Mouse (Mus musculus): ENCODE measurements at regions not wholly inside any gene's neighbourhood (a gene's known extent, or its start where the extent isn't known, plus 50 kb on each side); places are given as distances from the start of the nearest gene placed in this dataset.

DNA sequence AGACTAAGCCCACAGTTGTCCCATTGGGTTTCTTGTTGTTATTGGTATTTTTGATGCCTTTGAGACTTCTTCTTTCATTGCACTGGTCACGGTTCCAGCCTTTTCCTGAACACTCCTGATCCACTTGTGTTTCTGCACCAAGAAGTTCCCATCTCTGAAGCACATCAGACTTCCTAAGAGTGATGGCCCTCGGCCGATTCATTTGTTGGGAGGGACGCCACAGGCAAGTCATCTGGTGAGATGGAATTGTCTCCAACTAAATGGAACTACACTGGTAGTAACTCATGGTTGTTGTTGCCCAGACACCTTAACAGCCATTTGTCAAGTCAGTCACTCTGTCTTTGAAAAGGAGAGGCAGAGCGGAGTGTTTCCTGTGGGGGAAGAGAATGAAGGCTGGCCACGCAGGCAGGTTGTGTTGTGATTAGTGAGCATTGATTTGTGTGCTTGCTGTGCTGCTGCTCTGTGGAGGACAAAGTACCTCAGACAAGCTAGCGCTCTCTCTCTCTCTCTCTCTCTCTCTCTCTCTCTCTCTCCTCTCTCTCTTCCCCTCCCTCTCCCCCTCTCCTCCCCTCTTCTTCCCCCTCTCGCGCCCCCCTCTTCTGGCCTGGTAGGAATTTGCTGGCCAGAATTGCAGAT, 884.7 kb upstream of the Car8 start:
- H3K27ac ChIP-seq (ENCODE audit: low read length), result no peak overlapping the region
- no peaks in the 10 kb centered on the region for H3K9me3 ChIP-seq (replicated peaks; ENCODE audit: control insufficient read depth, low read length)
- H3K27me3 ChIP-seq (ENCODE audit: control insufficient read depth, insufficient read depth, low read length), result no peaks in the 10 kb centered on the region
- ATAC-seq (ENCODE audit: insufficient read depth, low FRiP score), result no peak
- H3K36me3 ChIP-seq (ENCODE audit: control insufficient read depth, insufficient read depth, low read length), result no peaks in the 10 kb centered on the region
- H3K4me1 ChIP-seq (ENCODE audit: control insufficient read depth, insufficient read depth, low read length), result no peaks in the 10 kb centered on the region
- H3K4me2 ChIP-seq (ENCODE audit: low read depth, low read length), result no peak overlapping the region
- H3K9ac ChIP-seq (ENCODE audit: low read length), result no peak overlapping the region
- H3K4me3 ChIP-seq (replicated peaks; ENCODE audit: low read length), result no peak overlapping the region
- WGBS, result 66% methylated on average over 9 of the region's 9 CpGs

DNA sequence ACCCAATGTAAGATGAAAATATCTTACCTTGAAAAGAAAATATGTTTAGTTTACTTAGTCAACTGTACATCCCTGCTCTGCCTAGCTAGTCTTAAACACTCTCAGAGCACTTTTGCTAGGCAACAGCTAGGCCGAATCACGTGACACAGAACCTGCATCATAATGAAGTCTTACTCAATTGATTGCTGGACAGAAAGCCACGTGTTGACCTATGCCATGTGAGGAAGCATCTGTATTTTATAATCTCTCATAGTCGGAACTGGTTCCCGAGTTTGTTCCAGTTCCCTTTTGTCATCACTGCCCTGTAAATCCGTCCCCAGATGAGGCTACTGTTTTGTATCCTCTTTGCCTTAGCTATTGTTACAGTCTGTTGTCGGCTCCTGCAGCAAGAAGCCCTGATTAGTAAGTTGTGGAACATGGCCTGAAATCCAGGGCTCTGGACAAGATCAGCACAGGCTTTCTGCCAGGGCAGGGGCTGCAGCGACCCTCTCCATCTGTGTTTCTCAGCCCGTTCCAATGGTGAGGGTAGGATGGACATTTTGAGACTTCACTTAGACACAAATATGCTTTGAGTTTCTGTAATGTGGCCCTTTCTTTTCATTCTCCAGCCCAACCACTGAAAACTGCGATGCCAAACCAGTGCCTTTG, 883.9 kb upstream of the Car8 start:
- WGBS, result 73% methylated on average over 10 of the region's 10 CpGs
- H3K27ac ChIP-seq (ENCODE audit: low read length), result no peak overlapping the region
- H3K9ac ChIP-seq (ENCODE audit: low read length), result no peak overlapping the region
- H3K4me3 ChIP-seq (replicated peaks; ENCODE audit: low read length), result no peak overlapping the region
- no peaks in the 10 kb centered on the region for H3K27me3 ChIP-seq (ENCODE audit: control insufficient read depth, insufficient read depth, low read length)
- no peak overlapping the region for H3K4me2 ChIP-seq (ENCODE audit: low read depth, low read length)
- H3K9me3 ChIP-seq (replicated peaks; ENCODE audit: control insufficient read depth, low read length), result no peaks in the 10 kb centered on the region
- no peaks in the 10 kb centered on the region for H3K4me1 ChIP-seq (ENCODE audit: control insufficient read depth, insufficient read depth, low read length)
- no peaks in the 10 kb centered on the region for H3K36me3 ChIP-seq (ENCODE audit: control insufficient read depth, insufficient read depth, low read length)
- no peak for ATAC-seq (ENCODE audit: insufficient read depth, low FRiP score)

DNA sequence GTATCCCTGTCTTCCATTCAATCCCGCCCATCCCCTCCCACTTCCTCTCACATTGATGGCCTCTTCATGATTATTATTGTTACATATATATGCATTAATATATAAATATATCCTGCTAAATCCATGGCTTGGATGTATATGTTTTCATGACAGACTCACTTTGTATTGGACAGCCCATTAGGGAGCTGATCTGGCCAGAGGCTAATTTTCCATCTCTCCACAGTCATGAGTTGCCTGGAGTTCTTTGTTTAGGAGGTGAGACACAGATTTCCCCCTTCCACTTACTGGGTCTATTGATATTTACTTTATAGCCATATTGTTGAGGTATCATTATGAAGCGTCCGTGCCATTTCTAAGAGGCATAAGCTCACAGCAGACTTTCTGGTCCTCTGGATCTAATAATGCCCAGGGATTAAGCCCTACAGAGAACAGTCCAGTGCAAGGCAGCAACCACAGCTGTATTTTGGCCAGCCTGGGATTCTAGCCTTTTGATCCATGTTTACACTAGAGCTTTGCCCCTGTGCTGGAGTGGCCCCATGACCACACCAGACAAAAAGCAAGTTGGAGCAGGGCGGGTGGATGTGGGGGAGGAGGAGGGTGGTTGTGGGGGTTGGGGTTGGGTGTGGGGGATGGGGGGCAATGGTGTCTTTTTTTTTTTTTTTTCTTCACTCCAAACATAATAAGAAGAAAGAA, 878.3 kb upstream of the Car8 start:
- 44% methylated on average over 4 of the region's 4 CpGs for WGBS
- ATAC-seq (ENCODE audit: insufficient read depth, low FRiP score), result peak; percentile 40; the same call in 1 of the 2 replicates

GRCm38 (mm10) chr4:9115874-9116273, 877.0 kb upstream of the Car8 start:
- Histone ChIP-seq H3K4me2 (ENCODE audit: low read depth, low read length) (no peak overlapping the region), H3K36me3 (ENCODE audit: control insufficient read depth, insufficient read depth, low read length) (no peaks in the 10 kb centered on the region), H3K4me1 (ENCODE audit: control insufficient read depth, insufficient read depth, low read length) (no peaks in the 10 kb centered on the region), H3K9ac (ENCODE audit: low read length) (no peak overlapping the region), H3K9me3 (replicated peaks; ENCODE audit: control insufficient read depth, low read length) (no peaks in the 10 kb centered on the region), H3K27ac (ENCODE audit: low read length) (no peak overlapping the region), H3K4me3 (replicated peaks; ENCODE audit: low read length) (no peak overlapping the region), H3K27me3 (ENCODE audit: control insufficient read depth, insufficient read depth, low read length) (no peaks in the 10 kb centered on the region)
- 28% methylated on average over 7 of the region's 7 CpGs for WGBS
- ATAC-seq (ENCODE audit: insufficient read depth, low FRiP score), result no peak

More for the DNA sequence above, 878.3 kb upstream of the Car8 start:
- Histone ChIP-seq H3K4me1 (ENCODE audit: control insufficient read depth, insufficient read depth, low read length) (no peaks in the 10 kb centered on the region), H3K9ac (ENCODE audit: low read length) (no peak overlapping the region), H3K4me2 (ENCODE audit: low read depth, low read length) (no peak overlapping the region), H3K9me3 (replicated peaks; ENCODE audit: control insufficient read depth, low read length) (no peaks in the 10 kb centered on the region), H3K27ac (ENCODE audit: low read length) (no peak overlapping the region; the same call in 1 of the 2 replicates), H3K4me3 (replicated peaks; ENCODE audit: low read length) (no peak overlapping the region), H3K36me3 (ENCODE audit: control insufficient read depth, insufficient read depth, low read length) (no peaks in the 10 kb centered on the region), H3K27me3 (ENCODE audit: control insufficient read depth, insufficient read depth, low read length) (no peaks in the 10 kb centered on the region)

GRCm38 (mm10) chr4:9113982-9114381, 875.1 kb upstream of the Car8 start:
- no peak for ATAC-seq (ENCODE audit: insufficient read depth, low FRiP score)
- 84% methylated on average over 5 of the region's 5 CpGs for WGBS
- H3K4me2 ChIP-seq (ENCODE audit: low read depth, low read length), result no peak overlapping the region

DNA sequence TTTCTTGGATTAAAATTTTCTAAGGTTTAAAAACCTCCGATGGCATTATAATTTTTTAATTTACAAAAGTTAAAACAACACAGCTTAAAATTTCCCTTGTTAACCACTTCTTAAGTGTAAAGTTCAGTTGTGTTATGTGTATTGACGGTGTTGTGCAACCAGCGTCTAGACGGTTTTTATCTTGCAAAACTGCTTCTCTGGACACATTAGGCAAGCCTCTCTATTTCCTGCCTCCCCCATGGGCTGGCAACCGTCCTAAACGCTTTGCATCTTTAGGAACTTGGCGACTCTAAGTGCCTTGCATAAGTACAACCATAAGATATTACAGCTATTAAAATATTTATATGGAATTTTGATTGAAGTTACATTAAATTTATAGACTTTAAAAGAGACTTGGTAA, 871.5 kb upstream of the Car8 start:
- no peak overlapping the region for H3K4me2 ChIP-seq (ENCODE audit: low read depth, low read length)
- no peak overlapping the region for H3K27ac ChIP-seq (ENCODE audit: low read length)
- H3K4me1 ChIP-seq (ENCODE audit: control insufficient read depth, insufficient read depth, low read length), result 0 out of 2 replicates have a peak, but pooled peaks cover 4% of the 10 kb centered on the region
- no peaks in the 10 kb centered on the region for H3K36me3 ChIP-seq (ENCODE audit: control insufficient read depth, insufficient read depth, low read length)
- H3K27me3 ChIP-seq (ENCODE audit: control insufficient read depth, insufficient read depth, low read length), result no peaks in the 10 kb centered on the region
- no peak overlapping the region for H3K4me3 ChIP-seq (replicated peaks; ENCODE audit: low read length)
- H3K9ac ChIP-seq (ENCODE audit: low read length), result no peak overlapping the region
- no peaks in the 10 kb centered on the region for H3K9me3 ChIP-seq (replicated peaks; ENCODE audit: control insufficient read depth, low read length)
- 63% methylated on average over 7 of the region's 7 CpGs for WGBS
- ATAC-seq (ENCODE audit: insufficient read depth, low FRiP score), result no peak

More at GRCm38 (mm10) chr4:9113982-9114381, 875.1 kb upstream of the Car8 start:
- no peaks in the 10 kb centered on the region for H3K36me3 ChIP-seq (ENCODE audit: control insufficient read depth, insufficient read depth, low read length)
- H3K27me3 ChIP-seq (ENCODE audit: control insufficient read depth, insufficient read depth, low read length), result no peaks in the 10 kb centered on the region
- no peaks in the 10 kb centered on the region for H3K4me1 ChIP-seq (ENCODE audit: control insufficient read depth, insufficient read depth, low read length)
- no peak overlapping the region for H3K27ac ChIP-seq (ENCODE audit: low read length)
- no peaks in the 10 kb centered on the region for H3K9me3 ChIP-seq (replicated peaks; ENCODE audit: control insufficient read depth, low read length)
- no peak overlapping the region for H3K9ac ChIP-seq (ENCODE audit: low read length)
- H3K4me3 ChIP-seq (replicated peaks; ENCODE audit: low read length), result no peak overlapping the region

DNA sequence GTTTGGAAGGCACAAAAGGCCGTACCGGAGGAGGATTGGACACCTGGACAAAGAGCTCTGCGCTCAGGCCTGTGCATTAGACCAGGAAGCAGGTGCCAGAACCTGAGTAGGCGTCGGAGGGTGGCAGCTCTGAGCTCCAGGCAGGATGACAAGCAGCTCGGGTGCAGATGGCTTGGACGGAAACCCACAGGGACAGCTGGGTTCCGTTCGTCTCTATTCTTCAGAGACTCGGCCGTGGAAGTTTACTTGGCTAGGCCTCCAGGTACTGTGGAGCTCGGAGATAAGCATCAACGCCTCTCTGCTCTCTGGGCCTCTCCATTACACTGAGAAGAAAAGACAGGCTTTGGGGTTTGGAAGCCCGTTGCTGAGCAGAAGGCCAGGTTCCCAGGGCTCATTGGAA, 868.5 kb upstream of the Car8 start:
- H3K9me3 ChIP-seq (replicated peaks; ENCODE audit: control insufficient read depth, low read length), result no peaks in the 10 kb centered on the region
- no peaks in the 10 kb centered on the region for H3K36me3 ChIP-seq (ENCODE audit: control insufficient read depth, insufficient read depth, low read length)
- H3K4me1 ChIP-seq (ENCODE audit: control insufficient read depth, insufficient read depth, low read length), result 0 out of 2 replicates have a peak, but pooled peaks cover 4% of the 10 kb centered on the region
- no peak overlapping the region for H3K27ac ChIP-seq (ENCODE audit: low read length)
- WGBS, result 52% methylated on average over 14 of the region's 14 CpGs
- no peak overlapping the region for H3K4me2 ChIP-seq (ENCODE audit: low read depth, low read length)
- H3K4me3 ChIP-seq (replicated peaks; ENCODE audit: low read length), result no peak overlapping the region
- no peak overlapping the region for H3K9ac ChIP-seq (ENCODE audit: low read length)
- ATAC-seq (ENCODE audit: insufficient read depth, low FRiP score), result peak; percentile 53; the same call in 1 of the 2 replicates
- H3K27me3 ChIP-seq (ENCODE audit: control insufficient read depth, insufficient read depth, low read length), result no peaks in the 10 kb centered on the region

DNA sequence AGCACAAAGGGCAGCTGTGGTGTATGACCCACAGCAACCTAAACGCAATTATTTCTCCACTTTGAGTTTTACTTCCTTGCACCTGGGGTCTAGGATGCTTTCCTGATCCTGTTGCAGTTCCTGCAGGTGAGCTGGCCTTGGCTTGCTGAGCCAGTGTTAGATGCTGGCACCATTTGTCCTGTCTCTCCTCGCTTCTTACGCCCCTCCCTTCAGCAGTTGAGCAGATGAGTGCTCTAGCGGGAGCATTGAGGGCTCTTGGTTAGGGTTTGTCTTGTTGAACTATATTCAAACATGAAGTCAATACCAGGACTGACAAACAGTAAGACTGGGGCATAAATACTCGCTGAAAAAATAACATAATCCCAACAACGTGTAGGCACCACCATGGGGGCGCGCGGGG, 867.9 kb upstream of the Car8 start:
- Histone ChIP-seq H3K4me1 (ENCODE audit: control insufficient read depth, insufficient read depth, low read length) (0 out of 2 replicates have a peak, but pooled peaks cover 4% of the 10 kb centered on the region), H3K9me3 (replicated peaks; ENCODE audit: control insufficient read depth, low read length) (no peaks in the 10 kb centered on the region), H3K4me3 (replicated peaks; ENCODE audit: low read length) (no peak overlapping the region), H3K27me3 (ENCODE audit: control insufficient read depth, insufficient read depth, low read length) (no peaks in the 10 kb centered on the region), H3K9ac (ENCODE audit: low read length) (no peak overlapping the region), H3K27ac (ENCODE audit: low read length) (no peak overlapping the region), H3K4me2 (ENCODE audit: low read depth, low read length) (no peak overlapping the region), H3K36me3 (ENCODE audit: control insufficient read depth, insufficient read depth, low read length) (no peaks in the 10 kb centered on the region)
- 71% methylated on average over 9 of the region's 9 CpGs for WGBS
- ATAC-seq (ENCODE audit: insufficient read depth, low FRiP score), result no peak

GRCm38 (mm10) chr4:9104657-9105056, 865.8 kb upstream of the Car8 start:
- 60% methylated on average over 6 of the region's 6 CpGs for WGBS
- no peak overlapping the region for H3K4me2 ChIP-seq (ENCODE audit: low read depth, low read length)
- no peak for ATAC-seq (ENCODE audit: insufficient read depth, low FRiP score)
- no peaks in the 10 kb centered on the region for H3K36me3 ChIP-seq (ENCODE audit: control insufficient read depth, insufficient read depth, low read length)
- no peak overlapping the region for H3K27ac ChIP-seq (ENCODE audit: low read length)
- 0 out of 2 replicates have a peak, but pooled peaks cover 4% of the 10 kb centered on the region for H3K4me1 ChIP-seq (ENCODE audit: control insufficient read depth, insufficient read depth, low read length)
- H3K9ac ChIP-seq (ENCODE audit: low read length), result no peak overlapping the region
- no peaks in the 10 kb centered on the region for H3K27me3 ChIP-seq (ENCODE audit: control insufficient read depth, insufficient read depth, low read length)
- H3K4me3 ChIP-seq (replicated peaks; ENCODE audit: low read length), result no peak overlapping the region
- no peaks in the 10 kb centered on the region for H3K9me3 ChIP-seq (replicated peaks; ENCODE audit: control insufficient read depth, low read length)

Data from stomach, embryonic 16.5 days (tissue).